Mouse (Mus musculus): ENCODE results near the gene Lctl.
"Not testable (repeated sequence)": the region's sequence is repeated elsewhere in the genome, so short reads cannot be mapped to it uniquely, and the experiment has no call there.

Gene Lctl

GRCm38 (mm10) chr9:64120584-64121277, 3.8 kb downstream of the Lctl start:
- DNase-seq, result no peak

GRCm38 (mm10) chr9:64122601-64123000, 5.7 kb downstream of the Lctl start:
- no peak for DNase-seq

GRCm38 (mm10) chr9:64124846-64125245, 7.9 kb downstream of the Lctl start:
- not testable (repeated sequence) for DNase-seq

- peak; percentile 19 to 27 for DNase-seq
Measured at GRCm38 (mm10) chr9:64125307-64125706, 8.4 kb downstream of the Lctl start.

- DNase-seq, result no peak
Measured at GRCm38 (mm10) chr9:64126121-64126520, 9.2 kb downstream of the Lctl start.

GRCm38 (mm10) chr9:64131623-64132022, 14.7 kb downstream of the Lctl start:
- no peak for DNase-seq

GRCm38 (mm10) chr9:64138896-64139295, 21.9 kb downstream of the Lctl start:
- DNase-seq, result peak; percentile 69 to 70

GRCm38 (mm10) chr9:64139879-64140278, 22.9 kb downstream of the Lctl start:
- DNase-seq, result no peak

- DNase-seq, result no peak
Measured at GRCm38 (mm10) chr9:64156641-64157040, 39.7 kb downstream of the Lctl start.

GRCm38 (mm10) chr9:64160471-64160870, 43.5 kb downstream of the Lctl start:
- no peak for DNase-seq

GRCm38 (mm10) chr9:64169967-64170366, 53.0 kb downstream of the Lctl start:
- DNase-seq, result not testable (repeated sequence)

- DNase-seq, result no peak
Measured at GRCm38 (mm10) chr9:64172145-64172815, 55.3 kb downstream of the Lctl start.

- DNase-seq, result peak; percentile 89 to 93
Measured at GRCm38 (mm10) chr9:64172816-64173665, 56.1 kb downstream of the Lctl start, which contains the start of the genes Zwilch and Rpl4. Gene Zwilch (minus strand): TSS chr9:64173104. Gene Rpl4 (plus strand): TSS chr9:64173375.

GRCm38 (mm10) chr9:64173666-64174220, 56.8 kb downstream of the Lctl start:
- DNase-seq, result no peak

GRCm38 (mm10) chr9:64174341-64174740, 57.4 kb downstream of the Lctl start:
- DNase-seq, result no peak

GRCm38 (mm10) chr9:64174766-64175165, 57.8 kb downstream of the Lctl start:
- no peak for DNase-seq

- DNase-seq, result no peak
Measured at GRCm38 (mm10) chr9:64175378-64175777, 58.4 kb downstream of the Lctl start.

- DNase-seq, result peak; percentile 30 to 59
Measured at GRCm38 (mm10) chr9:64178610-64178973, 61.6 kb downstream of the Lctl start.

- peak; percentile 95 for DNase-seq
Measured at GRCm38 (mm10) chr9:64178974-64179646, 62.2 kb downstream of the Lctl start, which contains the start of gene Snapc5. Gene Snapc5 (plus strand): TSS chr9:64179274.

GRCm38 (mm10) chr9:64183295-64183694, 66.3 kb downstream of the Lctl start:
- DNase-seq, result not testable (repeated sequence)

- DNase-seq, result no peak
Measured at GRCm38 (mm10) chr9:64184166-64184840, 67.4 kb downstream of the Lctl start.
